Mouse (Mus musculus): Measurements from ENCODE around the gene Myzap. TPM values are rescaled to one million over a fixed set of nuclear protein-coding genes. Genes with fewer than 3 reads are reported as not detected.

Myzap gene
- 8.3 TPM for polyA plus RNA-seq (2015; fragmentation: Illumina TruSeq; extraction: RNeasy Lipid Tissue Mini Kit (QIAGEN cat#74804); ENCODE audit: insufficient read depth, low replicate concordance)

GRCm38 (mm10) chr9:71591938-71592548 lies at the start of gene Myzap:
TSS of gene Myzap (minus strand) at chr9:71592360.

GRCm38 (mm10) chr9:71485475-71486094 lies 106.6 kb downstream of the Myzap start, which contains the start of gene Polr2m:
TSS of gene Polr2m (minus strand) at chr9:71485935.

Other genes starting within 250 kb of the Myzap start
- 144 TPM for gene Polr2m, start 106.4 kb downstream of the Myzap start, polyA plus RNA-seq (2015; fragmentation: Illumina TruSeq; extraction: RNeasy Lipid Tissue Mini Kit (QIAGEN cat#74804); ENCODE audit: insufficient read depth, low replicate concordance)
- gene Cgnl1, start 179.2 kb upstream of the Myzap start, polyA plus RNA-seq (2015; fragmentation: Illumina TruSeq; extraction: RNeasy Lipid Tissue Mini Kit (QIAGEN cat#74804); ENCODE audit: insufficient read depth, low replicate concordance), result 9.5 TPM